Mouse (Mus musculus) forebrain, embryonic 16.5 days (tissue): ENCODE data around the gene Gm20518. TPM values are rescaled to one million over a fixed set of nuclear protein-coding genes. Genes with fewer than 3 reads are reported as not detected.
A peak's percentile ranks its signal among the peaks of the same experiment; 100 is the strongest.

ENCODE experiments used
- ATAC-seq: fragments of 200-750 bp; cut with Nextera tagmentation; 2 replicates; pipeline ENCODE4 v1.8.0; 2017; ENCODE audit warnings: mild to moderate bottlenecking, moderate library complexity
- H3K27ac ChIP-seq: fragments of 300-500 bp; sonication (generic); 2 replicates; pipeline ENCODE4 v1.5.1; 2014; ENCODE audit warnings: low read length, control low read depth
- H3K27me3 ChIP-seq: fragments of 300-500 bp; sonication (generic); replicated peaks from 2 replicates; pipeline ENCODE4 v1.6.1; 2014; ENCODE audit warnings: low read length; ENCODE audit not compliant: control insufficient read depth, insufficient read depth
- H3K36me3 ChIP-seq: fragments of 300-500 bp; sonication (generic); 2 replicates; pipeline ENCODE4 v1.6.1; 2014; ENCODE audit not compliant: control insufficient read depth, insufficient read depth
- H3K4me1 ChIP-seq: fragments of 300-500 bp; sonication (generic); replicated peaks from 2 replicates; pipeline ENCODE4 v1.6.1; 2014; ENCODE audit warnings: low read length; ENCODE audit not compliant: control insufficient read depth, insufficient read depth
- H3K4me2 ChIP-seq: fragments of 300-500 bp; sonication (generic); 2 replicates; pipeline ENCODE4 v1.6.1; 2014; ENCODE audit warnings: mild to moderate bottlenecking, low read length, control low read depth
- H3K4me3 ChIP-seq: fragments of 300-500 bp; sonication (generic); replicated peaks from 2 replicates; pipeline ENCODE4 v1.5.1; 2014; ENCODE audit warnings: mild to moderate bottlenecking, low read length, control low read depth
- H3K9ac ChIP-seq: fragments of 300-500 bp; sonication (generic); replicated peaks from 2 replicates; pipeline ENCODE4 v1.6.1; 2014; ENCODE audit warnings: low read depth, low read length, control low read depth
- H3K9me3 ChIP-seq: fragments of 300-500 bp; sonication (generic); 2 replicates; pipeline ENCODE4 v1.6.1; 2016; ENCODE audit warnings: low read length; ENCODE audit not compliant: control insufficient read depth
- WGBS: fragments of 180-500 bp; shearing (Covaris S2); extraction: QIAGEN DNeasy Blood & Tissue Kit; methylation state at CpG from one replicate; pipeline ENCODE4 v1.1.7; 2014; 5-methylcytosine and 5-hydroxymethylcytosine counted together
- polyA plus RNA-seq: library from polyadenylated mRNA; unstranded; fragments of >200 nt; fragmentation: Nextera tagmentation; extraction: Ambion mirVana; gene quantifications from 2 replicates; pipeline ENCODE4 v1.2.1, GENCODE M21; 2015

Gene Gm20518
- polyA plus RNA-seq, 1 experiment from 2014 or later, result 1.1 TPM

GRCm38 (mm10) chr16:17826500-17826899 is 65.0 kb downstream of the Gm20518 start:
- Histone ChIP-seq H3K4me3 (no peak overlapping the region), H3K4me2 (no peak overlapping the region), H3K27ac (no peak overlapping the region), H3K9me3 (no peaks in the 10 kb centered on the region), H3K9ac (no peak overlapping the region), H3K4me1 (no peaks in the 10 kb centered on the region), H3K36me3 (no peaks in the 10 kb centered on the region), H3K27me3 (peaks cover 14% of the 10 kb centered on the region)
- WGBS, result 79% methylated on average over 2 of the region's 2 CpGs
- no peak for ATAC-seq

- Histone ChIP-seq H3K27ac (no peak overlapping the region), H3K36me3 (no peaks in the 10 kb centered on the region), H3K4me1 (peaks cover 8% of the 10 kb centered on the region), H3K9me3 (no peaks in the 10 kb centered on the region), H3K9ac (no peak overlapping the region), H3K4me2 (no peak overlapping the region), H3K27me3 (peaks cover 9% of the 10 kb centered on the region; the same call in 1 of the 2 replicates), H3K4me3 (no peak overlapping the region)
- WGBS, result 80% methylated on average over 8 of the region's 8 CpGs
- ATAC-seq, result no peak
Observed at GRCm38 (mm10) chr16:17816528-17816927, 74.9 kb downstream of the Gm20518 start.

GRCm38 (mm10) chr16:17815411-17816402 is 75.8 kb downstream of the Gm20518 start:
- H3K9ac ChIP-seq, result peak overlapping the region; percentile 83
- peak; percentile 89 for ATAC-seq
- H3K4me3 ChIP-seq, result peak overlapping the region; percentile 60
- H3K4me1 ChIP-seq, result peaks cover 8% of the 10 kb centered on the region
- peak overlapping the region; percentile 43 for H3K27ac ChIP-seq
- no peaks in the 10 kb centered on the region for H3K36me3 ChIP-seq
- under 1% methylated on average over 56 of the region's 63 CpGs for WGBS
- peak overlapping the region; percentile 86 for H3K4me2 ChIP-seq
- no peaks in the 10 kb centered on the region for H3K9me3 ChIP-seq
- H3K27me3 ChIP-seq, result peaks cover 9% of the 10 kb centered on the region; the same call in 1 of the 2 replicates

- 59% methylated on average over 4 of the region's 4 CpGs for WGBS
- H3K27me3 ChIP-seq, result peaks cover 9% of the 10 kb centered on the region; the same call in 1 of the 2 replicates
- no peak overlapping the region for H3K4me3 ChIP-seq
- H3K9me3 ChIP-seq, result no peaks in the 10 kb centered on the region
- H3K9ac ChIP-seq, result no peak overlapping the region
- no peak overlapping the region for H3K27ac ChIP-seq
- H3K36me3 ChIP-seq, result no peaks in the 10 kb centered on the region
- H3K4me1 ChIP-seq, result peaks cover 9% of the 10 kb centered on the region
- ATAC-seq, result no peak
- no peak overlapping the region for H3K4me2 ChIP-seq
Observed at GRCm38 (mm10) chr16:17813173-17813572, 78.3 kb downstream of the Gm20518 start.

- Histone ChIP-seq H3K4me1 (peaks cover 18% of the 10 kb centered on the region), H3K4me3 (no peak overlapping the region), H3K9me3 (no peaks in the 10 kb centered on the region), H3K36me3 (no peaks in the 10 kb centered on the region), H3K9ac (no peak overlapping the region), H3K27ac (no peak overlapping the region), H3K4me2 (no peak overlapping the region), H3K27me3 (peaks cover 6% of the 10 kb centered on the region; the same call in 1 of the 2 replicates)
- ATAC-seq, result no peak
- whole genome bisulfite sequencing, result 4% methylated on average over 5 of the region's 5 CpGs
Observed at GRCm38 (mm10) chr16:17812120-17812519, 79.4 kb downstream of the Gm20518 start.

GRCm38 (mm10) chr16:17809711-17810110 is 81.8 kb downstream of the Gm20518 start:
- ATAC-seq, result no peak
- Histone ChIP-seq H3K4me1 (peaks cover 21% of the 10 kb centered on the region), H3K4me3 (no peak overlapping the region), H3K4me2 (no peak overlapping the region), H3K27ac (peak overlapping the region; percentile 52), H3K9me3 (no peaks in the 10 kb centered on the region), H3K27me3 (peaks cover 22% of the 10 kb centered on the region), H3K9ac (no peak overlapping the region), H3K36me3 (no peaks in the 10 kb centered on the region)
- WGBS, result 18% methylated on average over 7 of the region's 7 CpGs

- Histone ChIP-seq H3K36me3 (no peaks in the 10 kb centered on the region), H3K27me3 (peaks cover 25% of the 10 kb centered on the region), H3K4me2 (no peak overlapping the region), H3K27ac (no peak overlapping the region), H3K9me3 (no peaks in the 10 kb centered on the region), H3K4me1 (peaks cover 27% of the 10 kb centered on the region), H3K9ac (no peak overlapping the region), H3K4me3 (no peak overlapping the region)
- ATAC-seq, result no peak
- 80% methylated on average over 4 of the region's 4 CpGs for WGBS
Observed at GRCm38 (mm10) chr16:17809125-17809524, 82.3 kb downstream of the Gm20518 start.

- Histone ChIP-seq H3K4me1 (peaks cover 44% of the 10 kb centered on the region), H3K4me2 (peak overlapping the region; percentile 95), H3K4me3 (peak overlapping the region; percentile 72), H3K9me3 (no peaks in the 10 kb centered on the region), H3K27me3 (peaks cover 39% of the 10 kb centered on the region), H3K27ac (peak overlapping the region; percentile 92), H3K9ac (peak overlapping the region; percentile 93), H3K36me3 (no peaks in the 10 kb centered on the region)
- WGBS, result 1% methylated on average over 72 of the region's 73 CpGs
- peak; percentile 94 for ATAC-seq
Observed at GRCm38 (mm10) chr16:17807192-17808009, 84.1 kb downstream of the Gm20518 start.
